Mouse (Mus musculus) stomach, embryonic 14.5 days (tissue): ENCODE measurements around the gene Mybphl. TPM values are rescaled to one million over a fixed set of nuclear protein-coding genes. Genes with fewer than 3 reads are reported as not detected.

Source experiments
- ATAC-seq: fragments of 200-750 bp; cut with Nextera tagmentation; 2 replicates; pipeline ENCODE4 v1.8.0; 2017; ENCODE audit warnings: low read depth, moderate TSS enrichment; ENCODE audit not compliant: insufficient number of reproducible peaks, insufficient read depth, low FRiP score
- H3K27ac ChIP-seq: fragments of 300-500 bp; sonication (generic); 2 replicates; pipeline ENCODE4 v1.5.1; 2014; ENCODE audit warnings: mild to moderate bottlenecking, low read length, moderate library complexity, mixed read lengths
- H3K27me3 ChIP-seq: fragments of 300-500 bp; sonication (generic); 2 replicates; pipeline ENCODE4 v1.6.1; 2014; ENCODE audit warnings: low read length, control low read depth, mixed read lengths; ENCODE audit not compliant: control insufficient read depth, insufficient read depth
- H3K36me3 ChIP-seq: fragments of 300-500 bp; sonication (generic); 2 replicates; pipeline ENCODE4 v1.6.1; 2014; ENCODE audit warnings: mild to moderate bottlenecking, control low read depth, low read length, moderate library complexity, mixed read lengths; ENCODE audit not compliant: control insufficient read depth, insufficient read depth
- H3K4me1 ChIP-seq: fragments of 300-500 bp; sonication (generic); 2 replicates; pipeline ENCODE4 v1.6.1; 2014; ENCODE audit warnings: low read length, control low read depth, mixed read lengths; ENCODE audit not compliant: control insufficient read depth, insufficient read depth
- H3K4me2 ChIP-seq: fragments of 300-500 bp; sonication (generic); replicated peaks from 2 replicates; pipeline ENCODE4 v1.6.1; 2014; ENCODE audit warnings: low read depth, low read length, control low read depth
- H3K4me3 ChIP-seq: fragments of 300-500 bp; sonication (generic); 2 replicates; pipeline ENCODE4 v1.5.1; 2014; ENCODE audit warnings: low read depth, low read length, control low read depth
- H3K9ac ChIP-seq: fragments of 300-500 bp; sonication (generic); replicated peaks from 2 replicates; pipeline ENCODE4 v1.6.1; 2014; ENCODE audit warnings: low read depth, mild to moderate bottlenecking, control low read depth, low read length, moderate library complexity, mixed read lengths
- H3K9me3 ChIP-seq: fragments of 300-500 bp; sonication (generic); 2 replicates; pipeline ENCODE4 v1.6.1; 2016; ENCODE audit warnings: low read depth, low read length, control low read depth; ENCODE audit not compliant: control insufficient read depth
- WGBS: fragments of 180-500 bp; shearing (Covaris S2); extraction: QIAGEN DNeasy Blood & Tissue Kit; methylation state at CpG from one replicate; pipeline ENCODE4 v1.1.7; 2014; 5-methylcytosine and 5-hydroxymethylcytosine counted together
- polyA plus RNA-seq: library from polyadenylated mRNA; unstranded; fragments of >200 nt; fragmentation: Nextera tagmentation; extraction: Ambion mirVana; gene quantifications from 2 replicates; pipeline ENCODE4 v1.2.1, GENCODE M21; 2014

The Mybphl gene
- not detected in 2 replicates for polyA plus RNA-seq

DNA sequence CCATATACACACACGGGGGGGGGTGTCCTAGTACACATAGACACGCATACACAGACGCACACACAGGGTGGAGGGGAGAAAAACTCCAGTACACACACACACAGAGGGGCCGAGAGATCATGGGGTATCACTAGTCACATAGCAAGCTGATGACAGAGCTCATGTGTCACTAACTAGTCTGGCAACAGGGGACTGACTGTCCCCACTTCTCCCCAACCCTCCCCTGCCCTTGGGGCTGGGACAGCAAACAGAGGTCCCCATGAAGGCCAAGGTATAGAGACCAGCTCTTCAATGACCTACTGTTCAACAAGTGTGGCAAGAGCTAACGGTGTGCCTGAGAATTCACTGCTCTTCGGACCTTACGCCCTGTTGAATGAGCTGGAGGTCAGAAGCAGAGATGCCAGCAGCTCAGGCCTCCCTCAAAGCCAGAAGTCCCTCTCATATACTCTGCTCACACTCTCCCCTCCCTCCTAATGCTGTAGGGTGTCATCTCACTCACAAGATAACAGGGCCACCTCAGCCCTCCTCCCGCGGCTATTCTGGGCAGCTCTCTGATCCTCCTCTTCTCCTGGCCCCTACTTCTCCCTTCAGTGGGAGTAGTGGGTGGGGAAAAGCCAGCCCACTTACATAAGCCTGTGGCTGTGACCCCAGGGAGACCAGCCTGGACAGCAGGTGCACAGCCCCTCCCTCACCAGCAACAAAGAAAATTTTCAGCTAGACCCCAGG is at the start of gene Mybphl:
Gene Mybphl (plus strand): TSS at position 642 of the 726 bp plus-strand sequence.
- WGBS: 62% methylated on average over 9 of the region's 9 CpGs
- H3K4me1 ChIP-seq: no peaks in the 10 kb centered on the region
- H3K9ac ChIP-seq: no peak within 1 kb of the TSS
- no peaks in the 10 kb centered on the region for H3K9me3 ChIP-seq
- no peak within 1 kb of the TSS for H3K4me3 ChIP-seq
- no peak for ATAC-seq
- no peak within 1 kb of the TSS for H3K27ac ChIP-seq
- H3K27me3 ChIP-seq: no peaks in the 10 kb centered on the region
- no peaks in the 10 kb centered on the region for H3K36me3 ChIP-seq
- H3K4me2 ChIP-seq: no peak within 1 kb of the TSS

DNA sequence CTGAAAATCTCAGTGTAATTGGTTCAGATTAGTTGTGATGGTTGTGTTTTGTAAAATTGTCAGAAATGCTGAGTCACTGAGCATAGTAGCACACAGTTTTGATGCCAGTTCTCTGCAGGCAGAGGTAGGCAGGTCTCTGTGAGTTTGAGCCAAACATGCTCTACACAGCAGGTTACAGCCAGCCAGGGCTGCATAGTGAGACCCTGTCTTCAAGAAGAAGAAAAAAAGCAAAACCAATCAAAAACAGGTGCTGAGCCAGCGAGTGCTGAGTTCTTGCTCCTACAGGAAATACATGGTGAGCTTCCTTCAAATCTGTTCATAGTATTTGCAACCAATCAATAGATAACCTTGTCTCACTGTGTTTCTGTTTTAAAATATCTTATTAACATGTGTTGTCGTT is 46.2 kb upstream of the Mybphl start:
- WGBS: 61% methylated on average over 2 of the region's 2 CpGs
- no peak for ATAC-seq

DNA sequence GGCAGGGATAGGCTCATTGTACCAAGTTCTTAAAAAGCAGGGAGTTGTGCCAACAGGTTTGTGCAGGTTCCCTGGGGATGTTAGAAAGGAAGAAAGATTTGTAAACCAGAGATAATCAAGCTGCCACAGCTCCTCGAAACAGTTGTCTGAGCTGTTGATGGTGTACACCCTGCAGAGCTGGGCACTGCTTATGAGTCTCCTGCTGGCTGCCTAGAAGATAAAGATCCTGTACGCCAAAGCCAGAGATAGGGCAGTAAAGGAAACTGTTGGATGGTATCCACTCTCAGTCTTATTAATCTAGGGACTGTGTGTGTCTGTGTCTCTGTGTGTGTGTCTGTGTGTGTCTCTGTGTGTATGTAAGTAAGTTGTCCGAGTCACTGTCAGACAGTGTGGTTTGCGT is 43.0 kb upstream of the Mybphl start:
- Histone ChIP-seq H3K27ac (no peak overlapping the region), H3K4me1 (no peaks in the 10 kb centered on the region), H3K36me3 (peaks cover 3% of the 10 kb centered on the region; the same call in 1 of the 2 replicates), H3K9me3 (no peaks in the 10 kb centered on the region), H3K9ac (no peak overlapping the region), H3K4me3 (no peak overlapping the region), H3K27me3 (no peaks in the 10 kb centered on the region), H3K4me2 (no peak overlapping the region)
- no peak for ATAC-seq
- whole genome bisulfite sequencing: 68% methylated on average over 4 of the region's 4 CpGs

More for the DNA sequence above, 46.2 kb upstream of the Mybphl start:
- Histone ChIP-seq H3K27me3 (no peaks in the 10 kb centered on the region), H3K9ac (no peak overlapping the region), H3K9me3 (no peaks in the 10 kb centered on the region), H3K36me3 (no peaks in the 10 kb centered on the region), H3K4me1 (no peaks in the 10 kb centered on the region), H3K27ac (no peak overlapping the region), H3K4me2 (no peak overlapping the region), H3K4me3 (no peak overlapping the region)

DNA sequence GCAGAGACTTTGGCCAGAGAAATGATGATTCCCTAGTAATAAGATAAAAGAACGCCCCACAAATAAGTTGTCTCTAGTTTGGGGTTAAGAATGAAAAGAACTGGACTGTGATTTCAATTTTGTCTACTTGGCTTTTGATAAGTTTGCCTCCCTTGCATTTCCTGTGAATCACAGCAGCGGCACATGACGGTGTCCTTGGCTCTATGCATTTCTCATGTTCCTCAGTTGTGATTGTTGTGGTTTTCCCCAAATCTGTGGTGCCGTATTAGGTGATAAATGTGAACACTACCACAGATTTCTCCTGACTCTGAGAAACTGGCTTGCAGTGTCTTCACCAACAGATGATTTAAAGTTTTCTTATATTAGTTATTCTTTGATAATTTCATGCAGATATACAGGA is 42.6 kb upstream of the Mybphl start:
- Histone ChIP-seq H3K9me3 (no peaks in the 10 kb centered on the region), H3K4me2 (no peak overlapping the region), H3K4me1 (no peaks in the 10 kb centered on the region), H3K36me3 (peaks cover 3% of the 10 kb centered on the region; the same call in 1 of the 2 replicates), H3K27me3 (no peaks in the 10 kb centered on the region), H3K9ac (no peak overlapping the region), H3K27ac (no peak overlapping the region), H3K4me3 (no peak overlapping the region)
- WGBS: 85% methylated on average over 4 of the region's 4 CpGs
- ATAC-seq: no peak

DNA sequence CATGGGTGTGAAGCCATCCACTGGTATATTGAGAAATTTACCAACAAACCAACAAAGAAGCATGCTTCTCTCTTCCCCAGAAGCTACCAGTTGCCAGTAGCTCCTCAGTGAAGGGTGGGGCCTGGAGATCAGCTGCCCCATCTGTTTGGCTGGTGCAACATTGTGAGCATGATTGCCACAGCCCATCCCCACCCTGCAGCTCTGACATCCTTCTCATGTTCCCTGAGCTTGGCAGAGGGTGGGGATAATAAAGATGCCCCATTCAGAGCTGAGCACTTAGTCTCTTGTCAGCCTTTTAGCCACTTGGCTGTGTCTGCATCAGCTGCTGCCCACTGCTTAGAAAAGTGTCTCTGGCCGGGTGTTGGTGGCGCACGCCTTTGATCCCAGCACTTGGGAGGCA is 41.7 kb upstream of the Mybphl start:
- Histone ChIP-seq H3K4me2 (no peak overlapping the region), H3K4me3 (no peak overlapping the region), H3K27me3 (no peaks in the 10 kb centered on the region), H3K4me1 (no peaks in the 10 kb centered on the region), H3K36me3 (peaks cover 3% of the 10 kb centered on the region; the same call in 1 of the 2 replicates), H3K9me3 (no peaks in the 10 kb centered on the region), H3K9ac (no peak overlapping the region), H3K27ac (no peak overlapping the region)
- 87% methylated on average over 3 of the region's 3 CpGs for WGBS
- no peak for ATAC-seq

DNA sequence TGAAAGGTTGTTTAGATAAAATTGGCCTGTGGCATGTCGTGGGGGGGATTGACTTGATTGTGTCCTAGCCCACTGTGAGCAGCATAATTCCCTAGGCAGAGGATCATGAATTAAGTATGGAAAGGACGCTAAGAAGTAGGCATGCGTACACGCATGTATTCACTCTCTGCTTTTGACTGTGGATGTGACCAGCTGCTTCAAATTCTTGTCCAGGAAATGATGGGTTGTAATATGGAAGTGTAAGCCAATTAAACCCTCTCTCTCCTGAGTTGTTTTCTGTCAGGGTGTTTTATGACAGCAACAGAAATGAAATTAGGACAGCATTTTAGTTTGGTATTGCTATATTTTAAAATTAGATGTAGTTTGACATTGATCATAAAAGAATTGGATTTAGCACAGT is 39.9 kb upstream of the Mybphl start:
- no peak for ATAC-seq
- no peaks in the 10 kb centered on the region for H3K27me3 ChIP-seq
- no peak overlapping the region for H3K9ac ChIP-seq
- H3K9me3 ChIP-seq: no peaks in the 10 kb centered on the region
- H3K4me3 ChIP-seq: no peak overlapping the region
- H3K4me2 ChIP-seq: no peak overlapping the region
- H3K4me1 ChIP-seq: peaks cover 2% of the 10 kb centered on the region; the same call in 1 of the 2 replicates
- WGBS: 85% methylated on average over 4 of the region's 4 CpGs
- peaks cover 6% of the 10 kb centered on the region; the same call in 1 of the 2 replicates for H3K36me3 ChIP-seq
- H3K27ac ChIP-seq: no peak overlapping the region

DNA sequence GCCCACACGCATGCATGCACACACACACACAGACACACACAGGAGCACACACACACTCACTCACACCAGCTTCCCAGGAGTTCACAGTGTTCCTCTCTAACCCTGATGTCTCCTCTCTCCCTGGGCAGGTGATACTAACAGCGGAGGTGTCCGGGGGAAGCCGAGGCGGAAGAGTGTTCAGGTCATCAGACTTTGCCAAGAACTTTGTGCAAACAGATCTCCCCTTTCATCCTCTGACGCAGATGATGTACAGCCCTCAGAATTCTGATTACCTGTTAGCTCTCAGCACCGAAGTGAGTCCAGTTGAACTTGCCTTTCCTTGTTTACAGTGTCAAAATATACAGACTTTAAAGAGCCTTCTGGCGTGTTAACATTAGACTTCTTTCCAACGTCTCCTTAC is 39.2 kb upstream of the Mybphl start:
- H3K4me3 ChIP-seq: no peak overlapping the region
- no peak overlapping the region for H3K27ac ChIP-seq
- peaks cover 8% of the 10 kb centered on the region; the same call in 1 of the 2 replicates for H3K36me3 ChIP-seq
- no peak overlapping the region for H3K4me2 ChIP-seq
- ATAC-seq: no peak
- no peaks in the 10 kb centered on the region for H3K27me3 ChIP-seq
- H3K4me1 ChIP-seq: peaks cover 2% of the 10 kb centered on the region; the same call in 1 of the 2 replicates
- WGBS: 84% methylated on average over 9 of the region's 9 CpGs
- no peaks in the 10 kb centered on the region for H3K9me3 ChIP-seq
- H3K9ac ChIP-seq: no peak overlapping the region

DNA sequence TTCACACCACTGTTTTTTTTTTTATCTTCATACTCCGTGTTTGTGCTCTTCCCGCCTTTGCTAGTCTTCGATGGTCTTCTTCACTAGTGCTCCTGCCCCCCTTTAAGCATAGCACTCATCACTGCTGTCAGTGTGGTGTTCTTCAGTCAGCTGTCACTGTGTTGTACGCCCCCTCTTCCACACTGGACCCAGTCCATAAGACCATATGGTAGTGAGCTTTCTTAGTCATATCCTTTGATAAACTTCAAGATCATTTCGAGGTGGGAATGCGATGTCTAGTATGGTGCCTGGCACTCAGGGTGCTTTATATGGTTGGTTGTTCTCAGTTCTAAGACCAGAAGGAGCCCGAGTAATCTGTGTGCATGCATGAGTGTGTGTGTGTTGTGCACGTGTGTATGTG is 37.4 kb upstream of the Mybphl start:
- no peak overlapping the region for H3K4me3 ChIP-seq
- WGBS: 83% methylated on average over 8 of the region's 8 CpGs
- peaks cover 10% of the 10 kb centered on the region; the same call in 1 of the 2 replicates for H3K36me3 ChIP-seq
- no peaks in the 10 kb centered on the region for H3K9me3 ChIP-seq
- no peaks in the 10 kb centered on the region for H3K27me3 ChIP-seq
- peaks cover 2% of the 10 kb centered on the region; the same call in 1 of the 2 replicates for H3K4me1 ChIP-seq
- no peak overlapping the region for H3K9ac ChIP-seq
- H3K4me2 ChIP-seq: no peak overlapping the region
- no peak for ATAC-seq
- H3K27ac ChIP-seq: 0 out of 2 replicates have a peak overlapping the region, but pooled peaks have one; percentile 16
